Mouse (Mus musculus) megakaryocyte, embryonic 14.5 days (primary cell): ENCODE measurements around the gene Mtln.

Experiments used
- FLI1 ChIP-seq: IDR thresholded peaks from 2 replicates; pipeline ENCODE4 v1.6.1; 2012; ENCODE audit warnings: low read length, inconsistent platforms, mixed read lengths
- GATA1 ChIP-seq: IDR thresholded peaks from 3 replicates; pipeline ENCODE4 v1.6.1; 2012; ENCODE audit warnings: mixed read lengths, low read length, inconsistent platforms, borderline replicate concordance

DNA sequence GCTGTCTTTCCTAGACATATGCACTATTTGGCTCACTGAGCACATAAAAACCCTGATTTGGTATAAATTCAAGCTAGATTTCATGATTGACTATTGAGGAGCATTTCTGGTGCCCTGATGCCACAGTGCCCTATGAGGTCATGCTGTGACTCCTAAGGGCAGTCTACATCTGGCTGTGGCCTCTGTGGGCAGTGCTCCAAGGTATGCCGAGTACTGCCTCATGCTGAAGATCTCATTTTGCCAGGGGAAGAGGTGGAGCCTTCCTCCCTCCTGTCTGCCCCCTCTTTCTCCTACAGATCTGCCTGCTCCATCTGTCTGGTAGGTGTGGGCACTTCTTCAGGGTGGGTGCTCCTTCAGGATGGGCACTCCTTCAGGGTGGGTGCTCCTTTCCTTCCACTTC, 42.9 kb downstream of the Mtln start:
- TF ChIP-seq FLI1: no peak
- TF ChIP-seq GATA1: no peak
